Mouse (Mus musculus): Measurements from ENCODE around the gene Lyzl4.

DNA sequence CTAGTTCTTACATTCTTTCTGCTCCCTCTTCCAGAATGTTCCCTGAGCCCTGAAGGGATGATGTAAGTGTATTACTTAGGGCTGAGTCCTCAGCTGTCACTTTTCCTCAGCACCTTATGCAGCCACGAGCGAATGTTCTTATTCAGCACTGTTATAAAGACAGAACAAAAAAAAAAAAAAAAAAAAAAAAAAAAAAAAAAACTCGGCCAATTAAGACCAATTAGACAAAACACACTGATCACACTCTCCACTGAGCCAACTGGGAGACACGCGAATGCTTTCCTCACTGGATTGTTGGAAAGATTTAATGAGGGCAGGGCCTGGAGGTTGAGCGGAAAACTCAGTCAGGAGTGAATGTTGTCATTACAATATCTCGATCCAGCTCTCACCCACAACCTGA, 81.4 kb downstream of the Lyzl4 start:
- no peak for TF ChIP-seq CTCF (IDR thresholded peaks at IDR 0.05; ENCODE audit: low read depth, low read length)
- TF ChIP-seq TAL1 (conservative IDR thresholded peaks at IDR 0.05; ENCODE audit: low read depth, low read length), result no peak
- TF ChIP-seq POLR2AphosphoS5 (IDR thresholded peaks at IDR 0.05; ENCODE audit: insufficient replicate concordance, low read depth, low read length), result no peak

Data from G1E (cell line).